In genomic region chr10:103369081-103369420, GRCm38 (mm10) we compare ENCODE assay signal across 8 mouse cellular contexts. TPM values are rescaled to one million over a fixed set of nuclear protein-coding genes. Genes with fewer than 3 reads are reported as not detected.
A peak's percentile ranks its signal among the peaks of the same experiment; 100 is the strongest.
DNase-seq lines count a peak whose midpoint lies in the region; ATAC-seq and TF ChIP-seq lines count a peak whose summit lies in the region.

No protein-coding gene starts in this region.

- no peaks in the 10 kb centered on the region for H3K36me3 ChIP-seq in heart, postnatal 0 days (replicated peaks; ENCODE audit: control insufficient read depth, insufficient read depth, low read length)

- peak; percentile 73 for ATAC-seq in heart, postnatal 0 days (ENCODE audit: insufficient read depth, low read depth)

- no peak overlapping the region for H3K27ac ChIP-seq in heart, postnatal 0 days (ENCODE audit: low read depth)

- H3K27me3 ChIP-seq in heart, postnatal 0 days (ENCODE audit: control insufficient read depth, insufficient read depth, low read length): peaks cover 10% of the 10 kb centered on the region; the same call in 1 of the 2 replicates

- H3K4me3 ChIP-seq in heart, postnatal 0 days (ENCODE audit: low read depth, low read length): peak overlapping the region; percentile 57
- H3K4me3 ChIP-seq in lung, adult 2 months (replicated peaks; ENCODE audit: extremely low read depth, low read depth, low read length): peak overlapping the region; percentile 58

- peak overlapping the region; percentile 32; the same call in 1 of the 2 replicates for H3K9ac ChIP-seq in heart, postnatal 0 days (replicated peaks; ENCODE audit: low read depth, low read length)

- no peak for TF ChIP-seq CTCF in heart, postnatal 0 days (IDR thresholded peaks at IDR 0.05; ENCODE audit: low read depth)
- TF ChIP-seq CTCF in lung, adult 2 months (IDR thresholded peaks at IDR 0.05; ENCODE audit: insufficient read depth, low read length): 0 out of 2 replicates have a peak, but pooled peaks have one; percentile 0

- WGBS in heart, postnatal 0 days: under 1% methylated on average over 8 of the region's 8 CpGs
- under 1% methylated on average over 8 of the region's 8 CpGs for WGBS in lung, adult 2 months

- no peaks in the 10 kb centered on the region; the same call in 1 of the 2 replicates for H3K4me1 ChIP-seq in heart, postnatal 0 days (ENCODE audit: control insufficient read depth, insufficient read depth)
- no peaks in the 10 kb centered on the region for H3K4me1 ChIP-seq in lung, adult 2 months (ENCODE audit: control insufficient read depth, insufficient read depth, low read length)

- TF ChIP-seq EP300 in heart, postnatal 0 days (IDR thresholded peaks at IDR 0.05; ENCODE audit: low read depth): no peak

- peak overlapping the region; percentile 86 for H3K4me2 ChIP-seq in heart, postnatal 0 days (ENCODE audit: low read depth, low read length)

- peak; percentile 8 to 11 for DNase-seq in urinary bladder, adult 18-20 months (ENCODE audit: low spot score in 2 of 2)
- no peak for DNase-seq in urinary bladder, adult 2 months (ENCODE audit: low spot score)
- peak; percentile 93 for DNase-seq in embryo, embryonic 10.5 days (ENCODE audit: low spot score)
- DNase-seq in heart, postnatal 0 days (ENCODE audit: low spot score): peak; percentile 61
- DNase-seq in layer of hippocampus, adult 8-10 months (ENCODE audit: low spot score in 2 of 2): peak; percentile 44 to 60
- DNase-seq in lung, adult 2 months: peak; percentile 34
- peak; percentile 58 for DNase-seq in ovary, adult 18-20 months (ENCODE audit: low spot score)
- DNase-seq in thymus, postnatal 25 days: no peak

- H3K9me3 ChIP-seq in heart, postnatal 0 days (replicated peaks; ENCODE audit: control insufficient read depth, low read length): no peaks in the 10 kb centered on the region

- TF ChIP-seq POLR2A in lung, adult 2 months (IDR thresholded peaks at IDR 0.05; ENCODE audit: borderline replicate concordance, extremely low read depth, low read depth, low read length): no peak

RNA-seq across cellular contexts. Expression of gene Slc6a15, which starts 1.5 kb away (rescaled TPM):
- polyA plus RNA-seq in urinary bladder, adult 2 months (2012; rRNA removed): 1.4 and 1.5 TPM in 2 replicates
- total RNA-seq in heart, postnatal 0 days (2014; rRNA removed; ENCODE audit: low replicate concordance): not detected in 2 replicates
- polyA plus RNA-seq in heart, postnatal 0 days (2015; fragmentation: Nextera tagmentation; extraction: Ambion mirVana): 0.10 and 0.14 TPM in 2 replicates
- total RNA-seq in layer of hippocampus, adult 8-10 months (2022): 10 to 100 TPM; 69.3 to 88.8 (median 74.4) TPM
- 0.88 and 0.98 TPM in 2 replicates for polyA plus RNA-seq in lung, adult 2 months (2012; rRNA removed)

Comparison
In these comparisons a context has a peak if more than half of its experiments do, and no peak if none do; other contexts are left out.
1. DNase-seq: peak in urinary bladder, adult 18-20 months (2 of 2), embryo, embryonic 10.5 days (single experiment), heart, postnatal 0 days (single experiment), layer of hippocampus, adult 8-10 months (2 of 2), lung, adult 2 months (single experiment) and ovary, adult 18-20 months (single experiment); none in urinary bladder, adult 2 months (single experiment) and thymus, postnatal 25 days (single experiment).